Mouse (Mus musculus) frontal cortex, postnatal 36 days (tissue): ENCODE results near the gene Krtap19-9b.

ENCODE experiments used
- DNase-seq, 2 experiments: peaks; one replicate each; pipeline ENCODE4 v3.0.0; 2022; ENCODE audit warnings: low spot score in 2 of 2

Krtap19-9b gene

DNA sequence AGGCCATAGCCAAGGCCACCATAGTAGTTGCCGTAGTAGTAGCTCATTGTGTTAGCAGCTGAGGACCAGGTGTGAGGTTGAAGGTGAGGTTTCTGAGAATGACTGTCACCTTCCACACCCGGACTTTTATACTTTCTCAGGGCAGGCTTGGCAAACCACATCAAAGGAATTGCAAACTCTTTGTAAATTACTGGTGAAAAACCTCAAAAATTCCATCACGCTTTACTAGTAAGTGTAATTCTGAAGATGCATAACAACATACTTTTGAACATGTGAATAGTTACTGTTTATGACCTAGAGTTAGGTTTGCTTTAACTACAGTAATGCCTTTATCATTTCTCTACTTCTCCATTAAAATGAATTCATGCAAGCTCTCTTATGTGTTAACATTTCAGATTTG, at the start of gene Krtap19-9b:
Krtap19-9b (minus strand) TSS at position 101 of the 400 bp plus-strand sequence.
- DNase-seq = no peak

DNA sequence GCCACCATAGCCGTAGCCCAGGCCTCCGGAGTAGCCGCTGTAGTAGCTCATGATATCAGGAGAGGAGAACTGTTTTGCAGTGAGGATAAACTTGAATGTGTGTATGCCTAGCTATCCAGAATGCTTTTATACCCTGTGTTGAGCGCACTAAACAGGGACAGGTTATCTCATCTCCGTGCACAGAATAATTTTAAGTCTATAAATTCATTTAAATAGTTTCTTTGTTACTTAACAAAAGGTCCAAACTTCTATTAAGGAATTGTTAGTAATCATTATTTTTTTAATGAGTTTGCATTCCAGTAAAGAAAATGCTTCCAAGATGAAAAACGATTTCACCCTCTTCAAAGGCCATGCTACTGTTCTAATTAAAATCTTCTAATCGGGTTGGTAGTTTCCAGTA, 30.7 kb upstream of the Krtap19-9b start, which contains the start of gene Krtap16-3:
Krtap16-3 (minus strand) TSS at position 101 of the 400 bp plus-strand sequence.
- no peak for DNase-seq

DNA sequence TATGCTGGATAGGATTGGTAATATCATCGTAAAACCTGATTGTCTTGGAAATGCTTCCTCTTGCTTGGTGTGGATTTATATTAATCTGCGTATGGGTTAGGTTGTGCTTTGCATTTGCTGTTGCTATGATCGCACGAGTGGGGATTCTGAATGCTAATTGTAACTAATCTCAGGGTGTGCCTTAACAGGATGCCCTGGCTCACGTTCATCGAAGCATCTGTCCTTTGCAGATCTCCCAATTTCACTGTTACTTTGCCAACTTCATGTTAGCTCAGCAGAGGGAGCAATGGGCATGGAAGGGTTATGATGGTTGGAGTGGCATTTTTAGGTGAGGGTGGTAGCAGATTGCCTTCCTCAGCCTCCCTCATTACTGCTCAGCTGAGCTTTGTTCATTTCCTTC, 9.0 kb upstream of the Krtap19-9b start:
- DNase-seq = no peak

DNA sequence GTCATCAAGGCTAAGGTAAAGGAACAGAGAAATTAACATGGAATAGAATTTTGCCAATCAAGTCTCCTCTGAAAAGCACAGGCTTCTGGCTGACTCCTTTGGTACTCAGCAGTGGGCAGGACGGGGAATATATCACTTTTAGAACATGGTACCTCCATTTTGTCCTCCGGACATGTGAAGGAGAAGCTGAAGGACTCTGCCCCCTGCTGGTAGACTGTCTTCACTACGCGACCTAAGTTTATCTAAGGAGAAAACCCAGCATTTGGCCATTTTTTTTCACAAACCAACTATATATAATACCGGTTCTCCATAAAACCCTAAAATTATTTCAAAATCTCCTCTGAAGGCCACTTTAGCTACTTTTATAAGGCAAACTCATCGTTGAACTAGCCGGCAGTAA, 6.2 kb upstream of the Krtap19-9b start:
- DNase-seq = no peak

DNA sequence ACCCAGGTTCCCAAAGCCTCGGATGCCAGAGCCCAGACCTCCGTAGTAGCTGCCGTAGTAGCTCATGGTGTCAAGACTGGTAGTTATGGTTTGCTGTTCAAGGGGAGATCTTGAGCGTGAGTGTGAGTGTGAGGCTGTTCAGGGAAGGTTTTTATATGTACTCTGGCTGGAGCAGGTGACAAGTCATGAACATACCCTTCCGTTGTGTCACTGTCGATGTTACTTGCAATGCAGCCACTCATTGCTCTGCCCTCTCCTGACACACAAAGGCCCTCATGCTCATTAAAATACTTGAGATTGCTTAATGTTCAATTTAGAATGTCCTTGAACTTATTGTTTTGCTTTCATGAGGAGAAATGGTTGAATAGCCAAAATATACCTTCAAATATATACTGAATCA, 35.7 kb downstream of the Krtap19-9b start, which contains the start of gene Krtap19-5:
Krtap19-5 (minus strand) TSS at position 101 of the 400 bp plus-strand sequence.
- no peak for DNase-seq

DNA sequence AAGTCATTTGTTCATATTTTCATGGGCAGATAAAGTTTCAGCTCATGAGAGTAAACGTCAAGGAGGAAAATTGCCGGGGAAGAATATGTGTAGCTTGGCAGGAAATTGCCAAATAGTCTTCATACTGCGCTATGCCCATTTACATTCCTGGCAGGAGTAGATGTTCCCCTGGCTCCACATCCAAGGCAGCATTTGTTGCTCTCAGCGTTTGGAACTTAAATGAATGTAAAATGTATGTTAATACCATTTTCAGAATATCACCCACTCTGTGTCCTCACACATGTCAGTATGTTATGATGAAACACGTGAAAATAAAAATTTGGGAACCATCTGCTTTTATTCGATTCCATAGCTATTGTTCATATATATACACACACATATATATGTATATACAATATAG, 45.2 kb downstream of the Krtap19-9b start:
- no peak for DNase-seq

DNA sequence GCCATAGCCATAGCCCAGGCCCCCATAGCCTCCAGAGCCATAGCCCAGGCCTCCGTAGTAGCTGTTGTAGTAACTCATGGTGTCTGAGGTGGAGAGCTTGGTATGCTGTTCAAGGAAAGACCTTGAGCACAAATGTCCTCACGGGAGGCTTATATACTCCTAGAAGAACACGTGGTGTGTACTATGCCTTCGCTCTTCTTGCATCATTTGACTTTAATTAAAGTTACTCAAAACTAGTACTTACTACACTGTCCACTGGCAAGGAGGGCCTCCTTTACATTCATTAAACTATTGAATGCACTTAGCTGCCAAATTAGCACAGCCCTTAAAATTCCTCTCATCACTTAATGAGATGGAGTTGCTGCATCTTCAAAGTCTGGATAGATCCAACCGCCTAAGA, 47.1 kb downstream of the Krtap19-9b start, which contains the start of gene Krtap19-4:
Krtap19-4 (minus strand) TSS at position 101 of the 400 bp plus-strand sequence.
- DNase-seq = no peak
